Mouse (Mus musculus) bone marrow, adult 2 months (tissue): ENCODE data around the gene Atp6v1e2. TPM values are rescaled to one million over a fixed set of nuclear protein-coding genes. Genes with fewer than 3 reads are reported as not detected.
A peak's percentile ranks its signal among the peaks of the same experiment; 100 is the strongest.

ENCODE experiments used
- H3K27ac ChIP-seq: fragments of 200-500 bp; 2 replicates; pipeline ENCODE4 v1.5.1; 2012; ENCODE audit warnings: low read depth, mild to moderate bottlenecking, control low read depth, inconsistent platforms, low read length; ENCODE audit not compliant: control insufficient read depth, poor library complexity, insufficient read depth
- H3K4me1 ChIP-seq: fragments of 200-500 bp; 2 replicates; pipeline ENCODE4 v1.6.1; 2011; ENCODE audit warnings: low read length; ENCODE audit not compliant: control insufficient read depth, insufficient read depth
- H3K4me3 ChIP-seq: fragments of 200-500 bp; replicated peaks from 2 replicates; pipeline ENCODE3; 2011; ENCODE audit warnings: mild to moderate bottlenecking, low read depth, low read length, control low read depth; ENCODE audit not compliant: control insufficient read depth
- CTCF ChIP-seq: fragments of 200-500 bp; IDR thresholded peaks from 2 replicates; pipeline ENCODE4 v1.5.1; 2011; ENCODE audit warnings: low read length, control low read depth; ENCODE audit not compliant: control insufficient read depth, insufficient read depth
- POLR2A ChIP-seq: fragments of 200-500 bp; IDR thresholded peaks from 2 replicates; pipeline ENCODE4 v1.6.1; 2011; ENCODE audit warnings: low read depth, mild to moderate bottlenecking, control low read depth, low read length, borderline replicate concordance; ENCODE audit not compliant: control insufficient read depth
- WGBS: fragments of 180-500 bp; shearing (Covaris S2); methylation state at CpG from one replicate; pipeline ENCODE4 v1.1.7; 2018; 5-methylcytosine and 5-hydroxymethylcytosine counted together
- polyA plus RNA-seq: library from polyadenylated mRNA; stranded (reverse); fragments of >200 nt; gene quantifications from 2 replicates; pipeline ENCODE4 v1.2.4, GENCODE M21; 2011; ENCODE audit warnings: low replicate concordance; ENCODE audit not compliant: missing spikeins, insufficient read depth, insufficient read length

Atp6v1e2 gene
- polyA plus RNA-seq, 1 experiment: not detected

GRCm38 (mm10) chr17:86917048-86917447, 30.6 kb downstream of the Atp6v1e2 start, which contains the start of gene Tmem247:
Gene Tmem247, plus strand, starts transcription at chr17:86917348.
- Histone ChIP-seq H3K27ac (no peak within 1 kb of the TSS), H3K4me1 (no peaks in the 10 kb centered on the region), H3K4me3 (no peak within 1 kb of the TSS)
- WGBS: 83% methylated on average over 10 of the region's 10 CpGs
- TF ChIP-seq POLR2A: no peak
- TF ChIP-seq CTCF: no peak

- Histone ChIP-seq H3K4me3 (no peak overlapping the region), H3K4me1 (no peaks in the 10 kb centered on the region), H3K27ac (no peak overlapping the region)
- peak; percentile 19; the same call in 1 of the 2 replicates for TF ChIP-seq CTCF
- no peak for TF ChIP-seq POLR2A
- 72% methylated on average over 4 of the region's 4 CpGs for WGBS
Measured at GRCm38 (mm10) chr17:86915540-86915939, 32.2 kb downstream of the Atp6v1e2 start.

DNA sequence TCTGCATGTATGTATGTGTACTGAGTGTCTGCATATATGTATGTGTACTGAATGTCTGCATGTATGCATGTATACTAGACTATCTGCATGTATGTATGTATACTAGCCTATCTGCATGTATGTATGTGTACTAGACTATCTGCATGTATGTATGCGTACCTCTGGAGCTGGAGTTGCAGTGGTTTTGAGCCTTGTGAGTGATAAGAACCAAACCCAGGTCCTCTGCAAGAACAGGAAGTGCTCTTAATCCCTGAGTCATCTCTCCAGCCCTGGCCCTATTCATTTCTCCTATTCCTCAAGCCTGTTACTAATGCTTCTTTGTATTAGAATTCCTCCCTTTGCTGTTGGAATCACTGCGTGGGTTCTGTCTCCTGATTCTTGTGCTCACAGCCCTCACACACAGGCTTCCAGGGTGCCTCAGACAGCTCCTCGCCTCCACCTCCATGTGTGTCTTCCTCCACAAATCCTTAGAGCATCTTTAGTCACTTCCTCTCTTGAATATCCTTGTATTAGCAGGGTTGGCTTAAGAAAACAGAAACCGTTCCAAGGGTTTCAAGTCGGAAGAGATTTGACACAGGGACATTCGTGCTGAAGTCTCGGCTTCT, 34.6 kb downstream of the Atp6v1e2 start:
- no peak overlapping the region for H3K27ac ChIP-seq
- TF ChIP-seq CTCF (no peak), POLR2A (no peak)
- H3K4me1 ChIP-seq: no peaks in the 10 kb centered on the region
- H3K4me3 ChIP-seq: no peak overlapping the region
- 77% methylated on average over 7 of the region's 7 CpGs for WGBS

- TF ChIP-seq CTCF (no peak), POLR2A (no peak)
- 72% methylated on average over 5 of the region's 5 CpGs for WGBS
- Histone ChIP-seq H3K4me3 (no peak overlapping the region), H3K27ac (no peak overlapping the region), H3K4me1 (no peaks in the 10 kb centered on the region)
Measured at GRCm38 (mm10) chr17:86911261-86911660, 36.4 kb downstream of the Atp6v1e2 start.

DNA sequence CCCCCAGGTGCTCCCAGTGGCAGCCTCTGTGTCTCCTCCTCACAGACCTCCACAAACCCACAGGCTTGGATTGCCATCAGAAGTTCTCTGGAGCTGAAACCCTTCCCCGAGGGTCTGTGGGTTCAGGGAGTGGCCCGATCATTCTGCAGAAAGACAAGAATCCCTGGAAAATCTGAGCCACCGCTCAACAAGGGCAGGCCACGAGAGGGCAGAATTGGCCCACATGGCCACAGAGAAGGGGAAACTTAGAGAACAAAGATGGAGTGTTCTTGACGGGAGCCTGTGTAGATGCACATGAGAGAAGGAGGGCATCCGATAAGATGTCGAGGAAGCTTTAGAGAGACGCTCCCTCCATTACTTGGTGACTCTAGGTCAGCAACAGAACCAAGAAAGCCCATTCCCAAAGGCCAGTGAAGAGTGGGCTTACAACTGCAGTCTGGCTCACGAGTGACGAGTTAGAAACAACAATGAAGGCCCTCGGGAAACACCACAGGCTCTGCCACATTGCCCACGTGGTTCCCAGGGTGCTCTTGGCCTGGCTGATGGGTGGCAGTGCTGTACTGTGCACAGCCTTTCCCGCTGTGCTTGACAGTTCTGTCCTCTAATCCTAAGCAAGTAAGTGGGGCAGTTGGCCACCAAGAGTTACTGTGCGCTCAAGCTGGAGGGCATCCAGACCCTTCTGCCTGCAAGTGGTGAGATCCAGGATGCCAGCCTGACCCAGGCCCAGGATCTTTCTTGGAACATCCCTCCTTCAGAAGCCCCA, 37.8 kb downstream of the Atp6v1e2 start:
- no peak for TF ChIP-seq POLR2A
- peak; percentile 29; the same call in 1 of the 2 replicates for TF ChIP-seq CTCF
- 69% methylated on average over 14 of the region's 14 CpGs for WGBS
- Histone ChIP-seq H3K4me1 (no peaks in the 10 kb centered on the region), H3K27ac (no peak overlapping the region), H3K4me3 (no peak overlapping the region)

DNA sequence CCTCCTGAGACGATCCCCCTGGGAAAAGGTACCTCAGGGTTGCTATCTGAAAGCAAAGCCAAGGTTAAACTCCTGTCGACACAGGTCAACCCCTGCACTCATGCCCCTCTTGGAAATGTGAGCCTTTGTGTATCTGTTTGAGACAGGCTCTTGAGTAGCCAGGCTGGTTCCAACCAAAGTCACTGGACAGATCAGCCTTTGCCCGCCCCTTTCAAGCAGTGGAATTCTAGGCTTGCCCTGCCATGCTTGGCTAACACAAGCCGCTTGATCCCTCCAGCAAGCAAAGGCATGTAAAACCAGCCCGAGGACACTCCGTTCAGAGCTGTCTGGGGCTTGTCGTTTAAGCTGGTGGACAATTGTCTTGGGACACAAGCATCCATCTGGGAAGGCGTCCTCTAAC, 39.4 kb downstream of the Atp6v1e2 start:
- no peak overlapping the region for H3K27ac ChIP-seq
- no peak overlapping the region for H3K4me3 ChIP-seq
- TF ChIP-seq POLR2A (no peak), CTCF (no peak)
- WGBS: 86% methylated on average over 8 of the region's 8 CpGs
- peaks cover 2% of the 10 kb centered on the region; the same call in 1 of the 2 replicates for H3K4me1 ChIP-seq

GRCm38 (mm10) chr17:86907092-86907491, 40.6 kb downstream of the Atp6v1e2 start:
- no peak for TF ChIP-seq CTCF
- TF ChIP-seq POLR2A: no peak
- Histone ChIP-seq H3K27ac (no peak overlapping the region), H3K4me1 (peaks cover 2% of the 10 kb centered on the region; the same call in 1 of the 2 replicates), H3K4me3 (no peak overlapping the region)
- WGBS: 96% methylated on average over 3 of the region's 3 CpGs

GRCm38 (mm10) chr17:86906601-86907000, 41.1 kb downstream of the Atp6v1e2 start:
- Histone ChIP-seq H3K27ac (no peak overlapping the region), H3K4me1 (peaks cover 2% of the 10 kb centered on the region; the same call in 1 of the 2 replicates), H3K4me3 (no peak overlapping the region)
- TF ChIP-seq CTCF: no peak
- no peak for TF ChIP-seq POLR2A
- 30% methylated on average over 6 of the region's 6 CpGs for WGBS

- TF ChIP-seq POLR2A (no peak), CTCF (peak; percentile 69)
- Histone ChIP-seq H3K4me1 (peaks cover 2% of the 10 kb centered on the region; the same call in 1 of the 2 replicates), H3K27ac (no peak overlapping the region), H3K4me3 (no peak overlapping the region)
- 2% methylated on average over 9 of the region's 9 CpGs for WGBS
Measured at GRCm38 (mm10) chr17:86906136-86906461, 41.6 kb downstream of the Atp6v1e2 start.
